In the genomic region with DNA sequence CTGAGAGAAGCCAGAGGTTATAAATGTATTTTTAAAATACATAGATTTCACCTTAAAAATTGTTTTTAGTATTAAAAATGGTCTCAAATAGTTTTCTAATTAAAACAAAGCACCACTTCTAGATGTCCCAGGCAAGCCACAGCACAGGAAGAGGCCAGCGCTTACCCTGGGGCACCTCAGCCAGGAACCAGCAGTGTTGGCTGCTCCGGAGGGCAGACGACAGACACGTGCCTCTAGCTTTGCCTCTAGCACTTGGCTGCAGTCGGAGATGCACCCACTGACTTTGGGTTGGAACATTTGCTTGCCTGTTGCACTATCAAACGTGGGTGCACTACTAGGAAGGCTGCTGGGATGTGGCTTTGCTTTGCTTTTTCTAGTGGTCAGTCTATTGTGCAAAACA, we compare ENCODE assay signal across 31 mouse cellular contexts. TPM values are rescaled to one million over a fixed set of nuclear protein-coding genes. Genes with fewer than 3 reads are reported as not detected.
DNase-seq lines count a peak whose midpoint lies in the region; ATAC-seq lines count a peak whose summit lies in the region.
"Had no signal": no experiment of that assay in that cellular context is flagged by ENCODE, and none has a peak within 500 bp of the region (broad histone marks: within the 10 kb centered on the region; RNA-seq: fewer than 3 reads in every experiment).

No protein-coding gene starts in this region.

- H3K36me3 ChIP-seq in embryonic facial prominence, embryonic 12.5 days: no peaks in the 10 kb centered on the region
- no peaks in the 10 kb centered on the region for H3K36me3 ChIP-seq in embryonic facial prominence, embryonic 10.5 days (replicated peaks)
- no peaks in the 10 kb centered on the region for H3K36me3 ChIP-seq in megakaryocyte, embryonic 14.5 days (replicated peaks; ENCODE audit: low read length)
- H3K36me3 ChIP-seq: G1E; hindbrain, embryonic 13.5 days; limb, embryonic 12.5 days; liver, embryonic 15.5 days; midbrain, embryonic 12.5 days had no signal

- no peak overlapping the region for H3K9ac ChIP-seq in embryonic facial prominence, embryonic 12.5 days
- H3K9ac ChIP-seq: hindbrain, embryonic 13.5 days; limb, embryonic 12.5 days; liver, embryonic 15.5 days; lung, embryonic 14.5 days; midbrain, embryonic 12.5 days had no signal

- 18% methylated on average over 6 of the region's 6 CpGs for whole genome bisulfite sequencing in embryonic facial prominence, embryonic 12.5 days
- WGBS in embryonic facial prominence, embryonic 10.5 days: 20% methylated on average over 6 of the region's 6 CpGs

- 0 out of 2 replicates have a peak overlapping the region, but pooled peaks have one; percentile 30 for H3K27ac ChIP-seq in embryonic facial prominence, embryonic 12.5 days
- H3K27ac ChIP-seq in embryonic facial prominence, embryonic 10.5 days (replicated peaks): no peak overlapping the region
- H3K27ac ChIP-seq: hindbrain, embryonic 13.5 days; limb, embryonic 12.5 days; liver, embryonic 15.5 days; midbrain, embryonic 12.5 days had no signal

- peaks cover 20% of the 10 kb centered on the region for H3K4me1 ChIP-seq in embryonic facial prominence, embryonic 12.5 days
- H3K4me1 ChIP-seq in embryonic facial prominence, embryonic 10.5 days: peaks cover 23% of the 10 kb centered on the region
- H3K4me1 ChIP-seq in megakaryocyte, embryonic 14.5 days: peaks cover 23% of the 10 kb centered on the region

- H3K4me3 ChIP-seq in embryonic facial prominence, embryonic 12.5 days: no peak overlapping the region
- no peak overlapping the region for H3K4me3 ChIP-seq in embryonic facial prominence, embryonic 10.5 days
- H3K4me3 ChIP-seq in megakaryocyte, embryonic 14.5 days (replicated peaks): peak overlapping the region; percentile 79
- H3K4me3 ChIP-seq: hindbrain, embryonic 13.5 days; limb, embryonic 12.5 days; liver, embryonic 15.5 days; midbrain, embryonic 12.5 days had no signal

- peaks cover 5% of the 10 kb centered on the region for H3K27me3 ChIP-seq in embryonic facial prominence, embryonic 12.5 days
- peaks cover 8% of the 10 kb centered on the region for H3K27me3 ChIP-seq in embryonic facial prominence, embryonic 10.5 days (replicated peaks; ENCODE audit: low read depth, poor library complexity, severe bottlenecking)
- peaks cover 4% of the 10 kb centered on the region for H3K27me3 ChIP-seq in megakaryocyte, embryonic 14.5 days (replicated peaks)
- H3K27me3 ChIP-seq: hindbrain, embryonic 13.5 days; liver, embryonic 15.5 days; midbrain, embryonic 12.5 days had no signal

- no peaks in the 10 kb centered on the region for H3K9me3 ChIP-seq in embryonic facial prominence, embryonic 12.5 days
- H3K9me3 ChIP-seq in embryonic facial prominence, embryonic 10.5 days: no peaks in the 10 kb centered on the region
- H3K9me3 ChIP-seq in megakaryocyte, embryonic 14.5 days: no peaks in the 10 kb centered on the region
- H3K9me3 ChIP-seq: G1E; hindbrain, embryonic 13.5 days; limb, embryonic 12.5 days; liver, embryonic 15.5 days; midbrain, embryonic 12.5 days had no signal

- peak; percentile 9 for DNase-seq in adrenal gland, postnatal 14 days
- DNase-seq in adrenal gland, adult 2 months: no peak
- no peak for DNase-seq in embryonic facial prominence, embryonic 10.5 days (ENCODE audit: low spot score)
- no peak for DNase-seq in spleen, postnatal 14 days (ENCODE audit: low spot score in 2 of 2)
- DNase-seq: adrenal gland, postnatal 10 days; cerebellum, adult 11 months; cerebellum, adult 9-11 months; gastrocnemius, postnatal 36 days; heart, adult 18-20 months; heart, postnatal 36 days; kidney, adult 8-10 months; layer of hippocampus, postnatal 36 days; lung, embryonic 14.5 days; lung, postnatal 14 days; thymus, postnatal 25 days had no signal

- no peak for ATAC-seq in embryonic facial prominence, embryonic 12.5 days (ENCODE audit: insufficient number of reproducible peaks, insufficient read depth, low FRiP score, low TSS enrichment)
- ATAC-seq in megakaryocyte, adult 5-6 weeks (ENCODE audit: poor library complexity, severe bottlenecking): no peak
- ATAC-seq in megakaryocyte progenitor cell, adult 5-6 weeks (replicated peaks; ENCODE audit: poor library complexity): 0 out of 2 replicates have a peak, but pooled peaks have one; percentile 14
- ATAC-seq: forebrain, embryonic 14.5 days; intestine, embryonic 16.5 days had no signal

- H3K4me2 ChIP-seq in embryonic facial prominence, embryonic 12.5 days (replicated peaks): no peak overlapping the region
- H3K4me2 ChIP-seq: heart, embryonic 11.5 days; hindbrain, embryonic 13.5 days; limb, embryonic 12.5 days; liver, embryonic 15.5 days; lung, embryonic 14.5 days; midbrain, embryonic 12.5 days had no signal

RNA-seq across cellular contexts. Expression of gene Iqch, which starts 30.4 kb away (rescaled TPM):
- 0.30 and 0.44 TPM in 2 replicates for total RNA-seq in adrenal gland, postnatal 14 days (2021)
- total RNA-seq in adrenal gland, adult 2 months (2021): under 1 TPM in 1 of 2 experiments, not detected in 1; 0.12 TPM
- not detected in 2 replicates for polyA plus RNA-seq in adrenal gland, adult 2 months (2012; rRNA removed)
- polyA plus RNA-seq in embryonic facial prominence, embryonic 12.5 days (2016; fragmentation: Nextera tagmentation; extraction: Ambion mirVana): 0.08 and 0.14 TPM in 2 replicates
- 0.09 TPM in 1 of 2 replicates, not detected in the other for polyA plus RNA-seq in embryonic facial prominence, embryonic 10.5 days (2016; fragmentation: Nextera tagmentation; extraction: Ambion mirVana)
- not detected in 2 replicates for polyA plus RNA-seq in megakaryocyte, embryonic 14.5 days (2012; ENCODE audit: insufficient read depth, low replicate concordance)
- total RNA-seq in megakaryocyte, adult 5-6 weeks (2015): not detected in 2 replicates
- total RNA-seq in megakaryocyte, adult 5-6 weeks (2017): not detected in 2 replicates
- not detected in 2 replicates for total RNA-seq in megakaryocyte progenitor cell, adult 5-6 weeks (2015)
- total RNA-seq in megakaryocyte progenitor cell, adult 5-6 weeks (2017): not detected in 2 replicates
- total RNA-seq: gastrocnemius, postnatal 36 days; heart, adult 18-20 months; heart, postnatal 36 days; left cerebral cortex, postnatal 10 days; monocyte, adult 5-6 weeks had no signal
- polyA plus RNA-seq: embryonic facial prominence, embryonic 11.5 days; G1E; intestine, embryonic 16.5 days; large intestine, adult 2 months; liver, embryonic 15.5 days; midbrain, embryonic 12.5 days had no signal

RNA-seq across cellular contexts. Expression of gene Aagab, which starts 30.6 kb away (rescaled TPM):
- total RNA-seq in adrenal gland, postnatal 14 days (2021): 20.7 and 20.8 TPM in 2 replicates
- total RNA-seq in adrenal gland, adult 2 months (2021): 10 to 100 TPM; 21.9 to 32.3 TPM
- 11.8 and 14.1 TPM in 2 replicates for polyA plus RNA-seq in adrenal gland, adult 2 months (2012; rRNA removed)
- polyA plus RNA-seq in embryonic facial prominence, embryonic 12.5 days (2016; fragmentation: Nextera tagmentation; extraction: Ambion mirVana): 28.7 and 28.9 TPM in 2 replicates
- 37.4 and 38.4 TPM in 2 replicates for polyA plus RNA-seq in embryonic facial prominence, embryonic 10.5 days (2016; fragmentation: Nextera tagmentation; extraction: Ambion mirVana)
- polyA plus RNA-seq in megakaryocyte, embryonic 14.5 days (2012; ENCODE audit: insufficient read depth, low replicate concordance): 1.3 and 4.4 TPM in 2 replicates
- total RNA-seq in megakaryocyte, adult 5-6 weeks (2015): 12.5 and 13.3 TPM in 2 replicates
- 24.5 and 25.6 TPM in 2 replicates for total RNA-seq in megakaryocyte, adult 5-6 weeks (2017)
- 16.0 and 18.0 TPM in 2 replicates for total RNA-seq in megakaryocyte progenitor cell, adult 5-6 weeks (2015)
- 30.9 and 34.6 TPM in 2 replicates for total RNA-seq in megakaryocyte progenitor cell, adult 5-6 weeks (2017)
